Mouse (Mus musculus) lung, embryonic 14.5 days (tissue): ENCODE results near the gene Akap8. TPM values are rescaled to one million over a fixed set of nuclear protein-coding genes. Genes with fewer than 3 reads are reported as not detected.

ENCODE experiments used
- ATAC-seq: fragments of 200-750 bp; cut with Nextera tagmentation; 2 replicates; pipeline ENCODE4 v1.8.0; 2017; ENCODE audit warnings: mild to moderate bottlenecking, moderate TSS enrichment, moderate library complexity; ENCODE audit not compliant: insufficient read depth
- DNase-seq: peaks from one replicate; pipeline ENCODE4 v3.0.0-alpha.2; 2015
- H3K27ac ChIP-seq: fragments of 300-500 bp; sonication (generic); 2 replicates; pipeline ENCODE4 v1.5.1; 2014; ENCODE audit warnings: low read depth, mild to moderate bottlenecking, moderate library complexity
- H3K27me3 ChIP-seq: fragments of 300-500 bp; sonication (generic); 2 replicates; pipeline ENCODE4 v1.6.1; 2014; ENCODE audit warnings: low read length, control low read depth; ENCODE audit not compliant: insufficient read depth
- H3K36me3 ChIP-seq: fragments of 300-500 bp; sonication (generic); 2 replicates; pipeline ENCODE4 v1.6.1; 2014; ENCODE audit warnings: control low read depth; ENCODE audit not compliant: insufficient read depth
- H3K4me1 ChIP-seq: fragments of 300-500 bp; sonication (generic); 2 replicates; pipeline ENCODE4 v1.6.1; 2014; ENCODE audit warnings: antibody characterized with exemption, control low read depth; ENCODE audit not compliant: insufficient read depth
- H3K4me2 ChIP-seq: fragments of 300-500 bp; sonication (generic); 2 replicates; pipeline ENCODE4 v1.6.1; 2014; ENCODE audit warnings: mild to moderate bottlenecking
- H3K4me3 ChIP-seq: fragments of 300-500 bp; sonication (generic); 2 replicates; pipeline ENCODE4 v1.5.1; 2014; ENCODE audit warnings: low read depth, low read length
- H3K9ac ChIP-seq: fragments of 300-500 bp; sonication (generic); 2 replicates; pipeline ENCODE4 v1.6.1; 2014
- H3K9me3 ChIP-seq: fragments of 300-500 bp; sonication (generic); 2 replicates; pipeline ENCODE4 v1.6.1; 2016; ENCODE audit warnings: low read depth, low read length, control low read depth
- CTCF ChIP-seq: IDR thresholded peaks from 2 replicates; pipeline ENCODE4 v1.5.1; 2016; ENCODE audit warnings: antibody characterized with exemption, low read depth
- WGBS: fragments of 180-500 bp; shearing (Covaris S2); extraction: QIAGEN DNeasy Blood & Tissue Kit; methylation state at CpG from one replicate; pipeline ENCODE4 v1.1.7; 2014; 5-methylcytosine and 5-hydroxymethylcytosine counted together
- polyA plus RNA-seq: library from polyadenylated mRNA; unstranded; fragments of >200 nt; fragmentation: Nextera tagmentation; extraction: Ambion mirVana; gene quantifications from 2 replicates; pipeline ENCODE4 v1.2.1, GENCODE M21; 2014

Gene Akap8
- polyA plus RNA-seq, 1 experiment from 2014 or later: 54.3 TPM

GRCm38 (mm10) chr17:32355031-32355430 lies 34.0 kb upstream of the Akap8 start:
- Histone ChIP-seq H3K36me3 (peaks cover 78% of the 10 kb centered on the region), H3K27me3 (no peaks in the 10 kb centered on the region), H3K27ac (no peak overlapping the region), H3K9me3 (no peaks in the 10 kb centered on the region), H3K4me3 (no peak overlapping the region), H3K9ac (no peak overlapping the region), H3K4me1 (no peaks in the 10 kb centered on the region), H3K4me2 (no peak overlapping the region)
- DNase-seq (no peak), ATAC-seq (no peak)
- TF ChIP-seq CTCF: no peak
- WGBS: 91% methylated on average over 6 of the region's 6 CpGs

GRCm38 (mm10) chr17:32354211-32354610 lies 33.2 kb upstream of the Akap8 start:
- H3K36me3 ChIP-seq: peaks cover 70% of the 10 kb centered on the region
- TF ChIP-seq CTCF: no peak
- 68% methylated on average over 5 of the region's 5 CpGs for WGBS
- H3K27me3 ChIP-seq: no peaks in the 10 kb centered on the region
- no peaks in the 10 kb centered on the region for H3K9me3 ChIP-seq
- no peak overlapping the region for H3K9ac ChIP-seq
- DNase-seq (no peak), ATAC-seq (no peak)
- 0 out of 2 replicates have a peak, but pooled peaks cover under 1% of the 10 kb centered on the region for H3K4me1 ChIP-seq
- H3K27ac ChIP-seq: no peak overlapping the region
- H3K4me3 ChIP-seq: no peak overlapping the region
- H3K4me2 ChIP-seq: no peak overlapping the region

- peaks cover 65% of the 10 kb centered on the region for H3K36me3 ChIP-seq
- 0 out of 2 replicates have a peak, but pooled peaks cover 4% of the 10 kb centered on the region for H3K4me1 ChIP-seq
- H3K9me3 ChIP-seq: no peaks in the 10 kb centered on the region
- no peak for TF ChIP-seq CTCF
- DNase-seq (no peak), ATAC-seq (no peak)
- no peaks in the 10 kb centered on the region for H3K27me3 ChIP-seq
- H3K4me3 ChIP-seq: no peak overlapping the region
- WGBS: 68% methylated on average over 4 of the region's 4 CpGs
- H3K27ac ChIP-seq: no peak overlapping the region; the same call in 1 of the 2 replicates
- H3K9ac ChIP-seq: no peak overlapping the region
- H3K4me2 ChIP-seq: no peak overlapping the region
These were observed 32.7 kb upstream of the Akap8 start for GRCm38 (mm10) chr17:32353696-32354095.

- H3K27me3 ChIP-seq: no peaks in the 10 kb centered on the region
- H3K4me2 ChIP-seq: no peak overlapping the region
- no peak for DNase-seq
- H3K27ac ChIP-seq: no peak overlapping the region
- TF ChIP-seq CTCF: no peak
- H3K4me1 ChIP-seq: 0 out of 2 replicates have a peak, but pooled peaks cover 4% of the 10 kb centered on the region
- H3K36me3 ChIP-seq: peaks cover 45% of the 10 kb centered on the region
- no peaks in the 10 kb centered on the region for H3K9me3 ChIP-seq
- no peak for ATAC-seq
- H3K4me3 ChIP-seq: no peak overlapping the region
- no peak overlapping the region for H3K9ac ChIP-seq
These were observed 30.7 kb upstream of the Akap8 start for GRCm38 (mm10) chr17:32351726-32352125.

GRCm38 (mm10) chr17:32351269-32351668 lies 30.2 kb upstream of the Akap8 start:
- 0 out of 2 replicates have a peak, but pooled peaks cover 4% of the 10 kb centered on the region for H3K4me1 ChIP-seq
- H3K4me2 ChIP-seq: peak overlapping the region; percentile 69
- H3K27me3 ChIP-seq: no peaks in the 10 kb centered on the region
- no peak overlapping the region for H3K27ac ChIP-seq
- peak overlapping the region; percentile 85 for H3K4me3 ChIP-seq
- H3K9ac ChIP-seq: no peak overlapping the region
- no peak for DNase-seq
- H3K36me3 ChIP-seq: peaks cover 41% of the 10 kb centered on the region
- no peaks in the 10 kb centered on the region for H3K9me3 ChIP-seq
- no peak for TF ChIP-seq CTCF
- no peak for ATAC-seq
- 63% methylated on average over 3 of the region's 3 CpGs for WGBS

GRCm38 (mm10) chr17:32350382-32350983 lies 29.4 kb upstream of the Akap8 start, which contains the start of gene Akap8l:
Gene Akap8l (minus strand): TSS chr17:32350607.
- H3K27me3 ChIP-seq: no peaks in the 10 kb centered on the region
- peak; percentile 98 for ATAC-seq
- peak within 1 kb of the TSS; percentile 82 for H3K27ac ChIP-seq
- no peak for TF ChIP-seq CTCF
- 0 out of 2 replicates have a peak, but pooled peaks cover 4% of the 10 kb centered on the region for H3K4me1 ChIP-seq
- H3K9me3 ChIP-seq: no peaks in the 10 kb centered on the region
- peak within 1 kb of the TSS; percentile 74 for H3K9ac ChIP-seq
- DNase-seq: peak; percentile 99
- under 1% methylated on average over 37 of the region's 37 CpGs for WGBS
- peak within 1 kb of the TSS; percentile 85 for H3K4me3 ChIP-seq
- peak within 1 kb of the TSS; percentile 87 for H3K4me2 ChIP-seq
- peaks cover 33% of the 10 kb centered on the region for H3K36me3 ChIP-seq

GRCm38 (mm10) chr17:32349851-32350381 lies 28.9 kb upstream of the Akap8 start:
- peak overlapping the region; percentile 85 for H3K4me3 ChIP-seq
- no peaks in the 10 kb centered on the region for H3K9me3 ChIP-seq
- H3K36me3 ChIP-seq: peaks cover 29% of the 10 kb centered on the region
- no peak for TF ChIP-seq CTCF
- under 1% methylated on average over 24 of the region's 24 CpGs for WGBS
- peak overlapping the region; percentile 82 for H3K27ac ChIP-seq
- DNase-seq: no peak
- no peaks in the 10 kb centered on the region for H3K27me3 ChIP-seq
- peak overlapping the region; percentile 87 for H3K4me2 ChIP-seq
- H3K4me1 ChIP-seq: 0 out of 2 replicates have a peak, but pooled peaks cover 4% of the 10 kb centered on the region
- peak overlapping the region; percentile 74 for H3K9ac ChIP-seq
- ATAC-seq: no peak; the same call in none of the 2 replicates
